Mouse (Mus musculus): ENCODE measurements at regions not wholly inside any gene's neighbourhood (a gene's known extent, or its start where the extent isn't known, plus 50 kb on each side); places are given as distances from the start of the nearest gene placed in this dataset.

DNA sequence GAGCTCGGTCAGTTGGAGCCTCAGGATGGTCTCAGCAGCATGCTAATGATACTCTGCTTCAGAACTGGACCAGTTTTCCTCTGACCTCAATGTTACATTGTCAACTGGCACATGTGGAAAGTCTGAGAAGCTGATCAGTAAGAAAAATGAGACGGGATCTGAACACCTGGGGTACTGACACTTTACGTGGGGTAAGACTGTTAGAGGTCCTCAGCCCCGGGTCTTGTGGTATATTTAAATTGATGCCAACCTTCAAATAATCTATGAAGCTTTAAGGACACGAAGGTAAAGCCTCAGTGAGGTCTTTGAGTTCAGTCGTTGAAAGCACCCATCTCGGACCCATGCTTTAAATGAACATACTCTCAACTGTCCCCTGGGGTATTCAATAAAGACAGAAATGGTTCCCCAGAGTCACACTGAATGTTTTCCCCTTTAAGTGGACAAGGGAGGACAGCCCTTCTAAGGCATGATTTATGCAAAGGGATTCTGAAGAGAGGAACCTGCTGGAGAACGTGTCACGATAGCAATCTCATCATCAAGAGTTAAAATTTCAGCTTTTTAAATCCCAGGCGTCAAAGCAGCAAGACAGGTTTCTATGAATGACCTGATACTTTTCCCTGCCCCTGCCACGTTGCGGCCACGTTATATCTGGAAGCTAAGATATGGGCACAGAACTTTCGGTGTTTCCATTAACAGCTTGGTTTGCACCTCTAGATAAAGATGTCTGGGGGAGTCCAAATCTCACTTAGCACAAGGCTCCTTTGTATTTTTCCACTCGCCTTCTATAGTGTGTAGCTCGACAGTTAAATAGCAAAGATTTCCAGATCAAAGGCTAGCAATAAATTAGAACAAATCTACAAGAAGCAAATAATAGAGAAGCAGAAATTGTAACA is 76.7 kb upstream of the Atp2b1 start:
- in situ Hi-C loops (cut with MboI, MseI): no loop called here

DNA sequence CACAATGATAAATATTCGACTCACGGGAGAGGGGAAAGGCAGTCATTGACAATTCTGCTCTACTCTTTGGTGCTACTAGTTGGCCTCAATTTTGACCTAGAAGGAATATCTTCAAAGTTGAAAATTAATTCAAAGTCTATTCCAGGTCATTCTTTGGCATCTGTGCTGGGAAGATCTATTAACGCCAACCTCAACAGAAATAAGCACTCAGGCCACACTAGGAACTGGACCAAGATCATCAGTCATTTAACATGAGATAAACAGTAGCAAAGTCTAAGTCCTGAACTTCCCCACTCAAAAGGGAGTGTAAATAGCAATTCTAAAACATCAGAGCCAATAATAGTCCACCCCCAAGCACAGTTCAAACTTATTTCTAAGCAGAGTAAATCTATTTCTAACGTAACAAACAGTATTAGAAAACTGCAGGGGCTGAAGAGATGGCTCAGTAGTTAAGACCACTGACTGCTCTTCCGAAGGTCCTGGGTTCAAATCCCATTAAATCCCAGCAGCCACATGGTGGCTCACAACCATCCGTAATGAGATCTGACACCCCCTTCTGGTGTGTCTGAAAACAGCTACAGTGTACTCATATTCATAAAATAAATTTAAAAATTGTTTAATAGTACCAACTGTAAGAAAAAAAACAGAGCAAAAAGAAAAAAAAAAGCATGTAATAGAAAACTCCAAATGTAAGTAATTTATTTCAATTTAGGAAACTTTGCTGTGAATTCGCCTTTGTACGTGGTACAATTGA is 75.1 kb upstream of the Atp2b1 start:
- in situ Hi-C loops (cut with MboI, MseI): no loop called here

DNA sequence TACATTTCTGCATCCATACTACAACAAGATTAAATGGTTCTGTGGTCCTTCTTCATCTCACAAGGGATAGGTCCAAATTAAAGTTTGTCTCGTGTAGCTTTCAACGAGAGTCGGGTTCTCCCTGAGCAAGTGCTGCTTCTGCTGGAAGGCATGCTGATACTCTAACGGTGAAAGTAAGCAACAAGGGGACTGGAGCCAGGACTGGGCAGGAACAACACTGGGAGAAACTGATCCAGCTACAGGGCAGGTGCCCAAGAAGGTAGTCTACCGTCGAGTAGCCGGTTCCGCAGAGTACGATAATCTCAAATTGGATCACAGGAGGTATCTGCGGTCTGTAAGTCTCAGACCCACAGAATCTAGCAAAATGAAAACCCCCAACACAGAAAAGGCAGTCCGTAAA is 74.2 kb upstream of the Atp2b1 start:
- in situ Hi-C loops (cut with MboI, MseI): no loop called here

DNA sequence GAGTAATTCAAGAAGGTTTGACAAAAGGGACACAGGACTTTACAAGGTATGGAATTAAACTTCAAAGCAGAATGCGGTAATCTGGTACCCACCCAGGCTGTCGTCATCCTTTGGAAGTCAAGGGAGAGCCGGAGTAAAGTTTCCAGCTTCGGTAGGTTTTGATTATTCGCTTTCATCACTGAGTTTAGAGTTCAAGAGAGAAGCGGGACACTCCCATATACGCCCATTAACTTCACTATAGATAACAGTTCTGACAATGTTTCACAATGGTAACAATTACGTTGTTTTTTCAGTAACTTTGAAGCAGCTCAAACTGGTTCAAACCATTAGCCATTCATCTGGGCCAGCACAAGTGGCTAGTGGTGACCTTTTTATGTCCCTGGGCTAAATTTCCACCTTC is 73.8 kb upstream of the Atp2b1 start:
- in situ Hi-C loops (cut with MboI, MseI): no loop called here

DNA sequence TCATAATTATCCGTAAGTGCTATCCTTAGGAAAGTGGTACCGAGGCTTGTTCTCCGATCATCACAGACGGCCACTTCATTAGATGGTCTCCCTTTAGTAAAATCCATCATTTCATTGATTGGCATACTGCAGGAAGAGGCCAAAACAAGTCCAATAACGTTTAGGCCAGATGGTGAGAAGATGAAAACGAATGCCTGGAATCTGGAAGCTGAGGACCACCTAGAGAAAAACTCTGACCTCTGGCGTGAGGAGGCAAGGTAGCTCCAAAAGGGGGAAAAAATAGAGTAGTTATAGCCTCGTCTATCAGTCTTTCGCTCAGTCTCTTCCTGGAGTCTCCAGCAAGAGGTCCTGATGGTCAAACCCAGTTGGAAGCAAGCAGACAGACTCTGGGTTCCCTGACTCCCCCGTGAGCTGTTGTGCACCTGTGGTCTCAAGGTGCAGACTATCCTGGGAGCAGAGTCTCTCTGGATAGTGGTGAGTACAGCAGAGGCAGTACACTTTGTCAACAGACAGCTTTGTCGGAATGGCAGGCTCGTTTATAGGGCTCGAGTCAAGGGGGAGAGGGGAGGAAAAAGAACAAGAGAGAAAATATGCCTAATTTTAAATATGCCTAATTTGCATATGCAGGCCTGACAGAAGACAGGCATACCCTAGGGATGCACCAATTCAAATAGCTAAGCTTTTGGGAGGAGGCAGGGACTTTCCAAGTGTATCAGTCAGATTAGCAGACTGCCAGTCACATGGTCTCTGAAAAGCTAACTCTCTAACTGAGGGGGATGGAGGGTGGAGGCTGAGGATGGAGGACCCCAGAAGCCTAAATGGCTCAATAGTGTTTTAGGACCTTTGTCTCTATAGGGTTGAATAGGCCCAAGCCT is 73.0 kb upstream of the Atp2b1 start:
- in situ Hi-C loops (cut with MboI, MseI): no loop called here

DNA sequence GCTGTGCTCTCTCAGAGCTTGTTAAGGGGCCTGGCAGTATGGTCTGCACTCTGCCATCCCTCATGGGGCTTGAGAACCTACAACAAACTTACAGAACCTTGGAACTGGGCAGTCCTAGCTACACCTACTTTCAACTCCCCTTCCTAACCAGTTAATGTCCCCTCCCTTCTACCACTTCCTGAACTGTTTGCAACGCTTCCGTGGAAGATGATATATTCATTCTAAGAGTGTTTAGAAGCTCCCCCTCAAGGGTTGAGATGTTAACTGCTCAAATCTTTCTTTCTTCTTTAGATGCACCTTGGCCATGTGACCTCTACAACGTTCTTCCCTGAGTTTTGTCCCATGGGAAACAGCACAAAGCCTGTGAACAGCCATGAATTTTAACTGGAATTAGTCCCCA is 72.3 kb upstream of the Atp2b1 start:
- in situ Hi-C loops (cut with MboI, MseI): no loop called here

DNA sequence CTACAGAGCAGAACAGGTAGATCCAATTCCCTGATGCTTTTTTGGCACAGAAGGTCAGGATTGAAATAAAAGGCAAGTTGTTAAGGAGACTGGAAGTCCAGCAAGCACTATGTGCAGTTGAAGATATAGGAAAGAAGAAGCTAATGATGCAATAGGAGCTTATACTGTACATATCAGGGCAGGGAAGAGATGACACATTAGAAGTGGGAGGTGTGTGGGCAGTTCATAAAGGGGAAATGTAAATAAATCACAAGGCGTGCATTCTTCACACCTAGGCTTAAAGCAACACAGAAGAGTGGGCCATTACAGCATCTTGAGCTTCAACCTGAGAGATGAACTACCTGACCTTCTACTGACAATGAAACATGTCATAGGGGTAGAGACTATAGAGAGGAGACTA is 71.5 kb upstream of the Atp2b1 start:
- in situ Hi-C loops (cut with MboI, MseI): no loop called here

DNA sequence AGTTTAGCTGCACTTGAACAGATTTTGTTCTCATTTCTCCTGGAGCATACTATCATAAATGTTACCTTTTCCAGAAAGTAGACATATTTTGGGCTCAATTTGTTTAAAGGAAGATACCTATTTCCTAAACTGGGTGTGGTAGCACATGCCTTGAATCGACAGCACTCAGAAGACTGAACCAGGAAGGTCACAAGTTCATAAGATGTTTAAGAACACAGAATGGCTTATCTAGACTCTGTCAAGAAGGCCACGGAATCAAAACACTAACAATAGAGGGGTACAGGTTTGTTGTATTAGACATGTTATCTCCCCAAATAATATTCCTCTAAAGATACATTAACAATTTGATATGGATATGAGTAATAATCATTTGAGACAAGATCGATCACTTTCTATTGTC is 64.4 kb upstream of the Atp2b1 start:
- in situ Hi-C loops (cut with MboI, MseI): no loop called here

DNA sequence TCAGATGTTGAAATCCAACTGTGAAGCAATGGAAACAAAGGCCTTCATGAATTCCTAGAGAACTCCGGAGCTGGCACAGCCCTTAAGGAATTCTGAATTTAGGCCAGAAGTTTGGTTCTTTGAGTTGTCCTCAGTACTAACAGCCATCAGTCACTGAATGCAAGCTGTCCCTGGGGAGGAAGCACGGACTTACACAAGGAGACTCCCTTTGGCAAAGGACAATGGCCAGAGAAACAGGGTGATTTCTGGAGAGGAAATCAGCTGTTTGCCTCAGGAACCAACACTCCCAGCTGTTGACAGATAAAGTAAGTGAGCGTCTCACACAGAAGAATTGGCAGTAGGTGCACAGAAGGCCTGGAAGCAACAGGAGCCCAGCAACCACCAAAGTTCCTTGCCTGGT is 56.8 kb upstream of the Atp2b1 start:
- in situ Hi-C loops (cut with MboI, MseI): no loop called here

DNA sequence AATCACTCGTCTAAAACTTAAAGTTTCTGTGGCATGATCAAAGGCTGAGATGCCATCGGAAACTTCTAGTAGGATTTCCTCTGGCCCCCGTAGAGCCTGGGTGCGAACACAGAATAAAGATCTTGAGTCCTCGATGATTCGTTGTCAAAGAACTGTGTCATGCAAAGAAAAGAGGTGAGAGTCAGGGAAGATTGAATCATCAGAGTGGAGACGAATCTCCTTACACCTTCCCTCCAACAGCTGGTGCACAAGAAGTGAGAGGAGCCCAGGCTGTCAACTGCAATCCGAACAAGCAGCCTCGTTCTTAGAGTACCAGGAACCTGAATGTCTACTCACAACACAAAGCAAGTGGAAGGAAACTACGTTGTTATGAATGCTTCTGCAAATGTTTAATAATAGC is 52.7 kb upstream of the Atp2b1 start:
- in situ Hi-C loops (cut with MboI, MseI): no loop called here

DNA sequence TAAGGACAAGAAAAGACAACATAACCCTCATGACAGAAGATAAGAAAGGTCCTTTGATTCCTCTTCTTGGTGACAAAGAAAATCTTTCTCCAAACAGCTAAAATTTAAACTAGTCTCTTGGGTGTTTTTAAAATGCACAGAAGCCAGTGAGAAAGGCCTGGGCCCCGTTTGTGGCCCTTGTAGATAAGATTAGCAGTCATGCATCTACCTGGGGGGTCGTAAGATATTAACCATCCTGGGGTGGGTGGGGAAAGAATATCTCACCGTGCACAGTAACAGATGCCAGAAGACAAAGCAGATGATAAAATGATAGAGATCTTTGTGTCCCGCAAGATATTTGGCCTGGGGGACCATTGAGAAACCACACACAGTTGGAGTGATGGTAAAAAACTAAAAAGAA is 51.5 kb upstream of the Atp2b1 start:
- in situ Hi-C loops (cut with MboI, MseI): no loop called here

DNA sequence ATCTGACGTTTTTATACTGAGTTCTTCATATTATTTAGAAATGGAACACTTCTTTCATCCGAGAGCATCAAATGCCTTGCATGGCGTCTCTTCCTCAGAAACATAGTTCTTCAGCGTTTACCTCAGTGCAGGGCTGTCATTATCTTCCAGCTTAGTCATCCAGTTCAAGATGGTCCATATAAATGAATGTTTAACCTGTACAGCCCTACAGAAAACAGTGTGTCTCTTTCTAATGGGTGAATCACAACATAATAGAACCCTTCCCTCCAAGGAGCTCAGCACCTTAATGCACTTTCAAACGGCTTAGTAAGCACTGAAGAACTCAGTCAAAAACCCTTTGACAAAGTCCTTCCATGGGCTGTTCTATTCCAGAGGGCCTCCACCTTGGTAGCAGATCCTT is 49.8 kb upstream of the Atp2b1 start:
- in situ Hi-C loops (cut with MboI, MseI): no loop called here
